Comparison of ENCODE assay signal across 8 mouse cellular contexts in the genomic region with DNA sequence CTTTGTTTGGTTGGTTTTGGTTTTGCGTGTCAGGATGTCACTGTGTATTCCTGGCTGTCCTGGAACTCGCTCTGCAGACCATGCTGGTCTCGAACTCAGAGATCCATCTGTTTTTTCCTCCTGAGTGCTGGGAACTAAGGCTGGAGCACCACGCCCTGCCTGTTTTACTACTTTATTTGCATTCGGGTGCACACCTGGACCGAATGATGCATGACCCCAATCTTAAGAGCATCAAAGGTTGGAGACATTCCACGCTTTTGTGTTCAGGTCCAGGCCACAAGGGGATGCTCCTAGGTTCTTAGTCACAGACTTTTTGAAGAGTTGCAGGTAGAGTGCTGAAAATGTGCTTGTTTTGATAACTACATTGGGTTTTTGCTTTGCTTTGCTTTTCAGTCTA. TPM values are rescaled to one million over a fixed set of nuclear protein-coding genes. Genes with fewer than 3 reads are reported as not detected.
A peak's percentile ranks its signal among the peaks of the same experiment; 100 is the strongest.
DNase-seq lines count a peak whose midpoint lies in the region; ATAC-seq and TF ChIP-seq lines count a peak whose summit lies in the region.

No protein-coding gene starts in this region.

- WGBS in kidney, embryonic 14.5 days = 10% methylated on average over 7 of the region's 7 CpGs
- WGBS in hindbrain, postnatal 0 days = 18% methylated on average over 7 of the region's 7 CpGs
- 13% methylated on average over 7 of the region's 7 CpGs for WGBS in midbrain, embryonic 16.5 days

- 0 out of 2 replicates have a peak, but pooled peaks have one; percentile 5 for TF ChIP-seq CTCF in hindbrain, postnatal 0 days (IDR thresholded peaks at IDR 0.05; ENCODE audit: low read depth)

- H3K4me1 ChIP-seq in kidney, embryonic 14.5 days (ENCODE audit: control insufficient read depth, insufficient read depth, low read length) = peaks cover 7% of the 10 kb centered on the region; the same call in 1 of the 2 replicates
- 0 out of 2 replicates have a peak, but pooled peaks cover 6% of the 10 kb centered on the region for H3K4me1 ChIP-seq in hindbrain, postnatal 0 days (ENCODE audit: insufficient read depth, low read length)
- H3K4me1 ChIP-seq in midbrain, embryonic 16.5 days (ENCODE audit: control insufficient read depth, insufficient read depth, low read length) = peaks cover 9% of the 10 kb centered on the region

- peak; percentile 16 for ATAC-seq in kidney, embryonic 14.5 days (ENCODE audit: low FRiP score, low TSS enrichment)
- no peak for ATAC-seq in hindbrain, postnatal 0 days
- ATAC-seq in midbrain, embryonic 16.5 days = no peak; the same call in 1 of the 2 replicates
- no peak for ATAC-seq in granulocyte monocyte progenitor cell, adult 5-6 weeks (replicated peaks; ENCODE audit: poor library complexity, severe bottlenecking)

- no peaks in the 10 kb centered on the region for H3K9me3 ChIP-seq in kidney, embryonic 14.5 days (ENCODE audit: control insufficient read depth, low read length)
- H3K9me3 ChIP-seq in hindbrain, postnatal 0 days (ENCODE audit: low read length) = no peaks in the 10 kb centered on the region
- no peaks in the 10 kb centered on the region for H3K9me3 ChIP-seq in midbrain, embryonic 16.5 days (replicated peaks; ENCODE audit: control insufficient read depth, low read length, poor library complexity, severe bottlenecking)

- peak overlapping the region; percentile 72 for H3K4me3 ChIP-seq in kidney, embryonic 14.5 days (ENCODE audit: low read length)
- peak overlapping the region; percentile 63 for H3K4me3 ChIP-seq in hindbrain, postnatal 0 days (ENCODE audit: low read length)
- peak overlapping the region; percentile 53 for H3K4me3 ChIP-seq in midbrain, embryonic 16.5 days (ENCODE audit: low read depth, low read length)

- peak overlapping the region; percentile 65 for H3K9ac ChIP-seq in kidney, embryonic 14.5 days (ENCODE audit: low read depth, low read length)
- H3K9ac ChIP-seq in hindbrain, postnatal 0 days (replicated peaks; ENCODE audit: low read length) = peak overlapping the region; percentile 55
- peak overlapping the region; percentile 65 for H3K9ac ChIP-seq in midbrain, embryonic 16.5 days (ENCODE audit: low read depth, low read length)

- no peak overlapping the region for H3K27ac ChIP-seq in kidney, embryonic 14.5 days (ENCODE audit: low read depth, low read length)
- 0 out of 2 replicates have a peak overlapping the region, but pooled peaks have one; percentile 64 for H3K27ac ChIP-seq in hindbrain, postnatal 0 days
- H3K27ac ChIP-seq in midbrain, embryonic 16.5 days (ENCODE audit: low read length) = peak overlapping the region; percentile 77; the same call in 1 of the 2 replicates

- peaks cover 28% of the 10 kb centered on the region for H3K36me3 ChIP-seq in kidney, embryonic 14.5 days (ENCODE audit: control insufficient read depth, insufficient read depth, low read length)
- peaks cover 24% of the 10 kb centered on the region for H3K36me3 ChIP-seq in hindbrain, postnatal 0 days (ENCODE audit: insufficient read depth, low read length)
- H3K36me3 ChIP-seq in midbrain, embryonic 16.5 days (ENCODE audit: control insufficient read depth, insufficient read depth, low read length) = peaks cover 13% of the 10 kb centered on the region

- H3K4me2 ChIP-seq in kidney, embryonic 14.5 days (replicated peaks; ENCODE audit: low read depth, low read length) = peak overlapping the region; percentile 83
- peak overlapping the region; percentile 77 for H3K4me2 ChIP-seq in hindbrain, postnatal 0 days (ENCODE audit: low read depth, low read length)
- H3K4me2 ChIP-seq in midbrain, embryonic 16.5 days (ENCODE audit: low read length) = peak overlapping the region; percentile 73

- no peak for DNase-seq in kidney, postnatal 36 days
- peak; percentile 15 for DNase-seq in c-Kit-negative CD71-positive TER-119-positive erythroid progenitor cells, embryonic 14.5 days (ENCODE audit: low read depth, low spot score)
- no peak for DNase-seq in hindbrain, postnatal 0 days (ENCODE audit: low spot score)
- DNase-seq in cerebellum, adult 11-12 months = no peak
- DNase-seq in kidney, adult 11 months = no peak

- H3K27me3 ChIP-seq in kidney, embryonic 14.5 days (ENCODE audit: control insufficient read depth, insufficient read depth, low read length) = peaks cover 3% of the 10 kb centered on the region; the same call in 1 of the 2 replicates
- no peaks in the 10 kb centered on the region for H3K27me3 ChIP-seq in hindbrain, postnatal 0 days (ENCODE audit: insufficient read depth, low read length)
- peaks cover 3% of the 10 kb centered on the region; the same call in 1 of the 2 replicates for H3K27me3 ChIP-seq in midbrain, embryonic 16.5 days (ENCODE audit: control insufficient read depth, insufficient read depth, low read depth, low read length)

RNA-seq across cellular contexts. Expression of a gene that starts 0.6 kb away (rescaled TPM):
- polyA plus RNA-seq in kidney, embryonic 14.5 days (2014; fragmentation: Nextera tagmentation; extraction: Ambion mirVana) = 40.0 and 59.2 TPM in 2 replicates
- total RNA-seq in hindbrain, postnatal 0 days (2014; rRNA removed) = 52.2 and 97.2 TPM in 2 replicates
- polyA plus RNA-seq in hindbrain, postnatal 0 days (2015; fragmentation: Nextera tagmentation; extraction: Ambion mirVana) = 21.6 and 28.0 TPM in 2 replicates
- polyA plus RNA-seq in midbrain, embryonic 16.5 days (2015; fragmentation: Nextera tagmentation; extraction: Ambion mirVana) = 38.8 and 48.8 TPM in 2 replicates
- 63.9 and 85.0 TPM in 2 replicates for total RNA-seq in granulocyte monocyte progenitor cell, adult 5-6 weeks (2014; fragmentation: Nextera tagmentation)
- 30.1 and 47.5 TPM in 2 replicates for total RNA-seq in granulocyte monocyte progenitor cell, adult 5-6 weeks (2017)

RNA-seq across cellular contexts. Expression of a gene that starts 5.8 kb away (rescaled TPM):
- polyA plus RNA-seq in kidney, embryonic 14.5 days (2014; fragmentation: Nextera tagmentation; extraction: Ambion mirVana) = 0.46 and 0.62 TPM in 2 replicates
- total RNA-seq in hindbrain, postnatal 0 days (2014; rRNA removed) = 1,221 and 1,263 TPM in 2 replicates
- polyA plus RNA-seq in hindbrain, postnatal 0 days (2015; fragmentation: Nextera tagmentation; extraction: Ambion mirVana) = 1,758 and 1,824 TPM in 2 replicates
- 1,527 and 1,727 TPM in 2 replicates for polyA plus RNA-seq in midbrain, embryonic 16.5 days (2015; fragmentation: Nextera tagmentation; extraction: Ambion mirVana)
- total RNA-seq in granulocyte monocyte progenitor cell, adult 5-6 weeks (2014; fragmentation: Nextera tagmentation) = not detected in 2 replicates
- not detected in 2 replicates for total RNA-seq in granulocyte monocyte progenitor cell, adult 5-6 weeks (2017)

RNA-seq across cellular contexts. Expression of a gene that starts 32.3 kb away (rescaled TPM):
- polyA plus RNA-seq in kidney, embryonic 14.5 days (2014; fragmentation: Nextera tagmentation; extraction: Ambion mirVana) = 9.4 and 17.9 TPM in 2 replicates
- 19.2 and 25.2 TPM in 2 replicates for total RNA-seq in hindbrain, postnatal 0 days (2014; rRNA removed)
- polyA plus RNA-seq in hindbrain, postnatal 0 days (2015; fragmentation: Nextera tagmentation; extraction: Ambion mirVana) = 8.6 and 8.9 TPM in 2 replicates
- 16.3 and 17.6 TPM in 2 replicates for polyA plus RNA-seq in midbrain, embryonic 16.5 days (2015; fragmentation: Nextera tagmentation; extraction: Ambion mirVana)
- total RNA-seq in granulocyte monocyte progenitor cell, adult 5-6 weeks (2014; fragmentation: Nextera tagmentation) = 11.8 and 15.3 TPM in 2 replicates
- total RNA-seq in granulocyte monocyte progenitor cell, adult 5-6 weeks (2017) = 10.4 and 16.5 TPM in 2 replicates

RNA-seq across cellular contexts. Expression of a gene that starts 44.6 kb away (rescaled TPM):
- 25.7 and 39.0 TPM in 2 replicates for polyA plus RNA-seq in kidney, embryonic 14.5 days (2014; fragmentation: Nextera tagmentation; extraction: Ambion mirVana)
- total RNA-seq in hindbrain, postnatal 0 days (2014; rRNA removed) = 66.3 and 85.3 TPM in 2 replicates
- polyA plus RNA-seq in hindbrain, postnatal 0 days (2015; fragmentation: Nextera tagmentation; extraction: Ambion mirVana) = 37.5 and 40.6 TPM in 2 replicates
- 88.7 and 94.5 TPM in 2 replicates for polyA plus RNA-seq in midbrain, embryonic 16.5 days (2015; fragmentation: Nextera tagmentation; extraction: Ambion mirVana)
- 12.8 and 18.3 TPM in 2 replicates for total RNA-seq in granulocyte monocyte progenitor cell, adult 5-6 weeks (2014; fragmentation: Nextera tagmentation)
- total RNA-seq in granulocyte monocyte progenitor cell, adult 5-6 weeks (2017) = 29.8 and 35.7 TPM in 2 replicates

RNA-seq across cellular contexts. Expression of a gene that starts 45.1 kb away (rescaled TPM):
- 51.5 and 53.9 TPM in 2 replicates for polyA plus RNA-seq in kidney, embryonic 14.5 days (2014; fragmentation: Nextera tagmentation; extraction: Ambion mirVana)
- total RNA-seq in hindbrain, postnatal 0 days (2014; rRNA removed) = 13.0 and 14.7 TPM in 2 replicates
- polyA plus RNA-seq in hindbrain, postnatal 0 days (2015; fragmentation: Nextera tagmentation; extraction: Ambion mirVana) = 70.7 TPM in 2 replicates
- 84.7 and 93.0 TPM in 2 replicates for polyA plus RNA-seq in midbrain, embryonic 16.5 days (2015; fragmentation: Nextera tagmentation; extraction: Ambion mirVana)
- 34.1 and 43.2 TPM in 2 replicates for total RNA-seq in granulocyte monocyte progenitor cell, adult 5-6 weeks (2014; fragmentation: Nextera tagmentation)
- 38.6 and 39.2 TPM in 2 replicates for total RNA-seq in granulocyte monocyte progenitor cell, adult 5-6 weeks (2017)

Comparison
In these comparisons a context has a peak if more than half of its experiments do, and no peak if none do; other contexts are left out.
1. RNA of a gene that starts 5.8 kb away (polyA plus RNA-seq): 1,758 to 1,824 TPM in hindbrain, postnatal 0 days and 1,527 to 1,727 TPM in midbrain, embryonic 16.5 days; 0.46 to 0.62 TPM in kidney, embryonic 14.5 days; every median in the first group is over 100 times any median in the second.
2. Peak in every context shown above with its lines, with median percentiles within 50 percentile points of each other: H3K4me2 ChIP-seq, H3K4me3 ChIP-seq and H3K9ac ChIP-seq.